Mouse (Mus musculus) thymus, adult 2 months (tissue): Measurements from ENCODE around the gene Rbfox3.
A peak's percentile ranks its signal among the peaks of the same experiment; 100 is the strongest.

Source experiments
- CTCF ChIP-seq: fragments of 200-500 bp; IDR thresholded peaks from 2 replicates; pipeline ENCODE4 v1.5.1; 2012; ENCODE audit warnings: mild to moderate bottlenecking, control low read depth, low read length, moderate library complexity, borderline replicate concordance; ENCODE audit not compliant: control insufficient read depth, poor library complexity, insufficient read depth; ENCODE audit errors: extremely low read depth
- POLR2A ChIP-seq: fragments of 200-500 bp; IDR thresholded peaks from 2 replicates; pipeline ENCODE4 v1.6.1; 2012; ENCODE audit warnings: mild to moderate bottlenecking, low read length, control low read depth, moderate library complexity; ENCODE audit not compliant: control insufficient read depth, poor library complexity, insufficient read depth; ENCODE audit errors: extremely low read depth

DNA sequence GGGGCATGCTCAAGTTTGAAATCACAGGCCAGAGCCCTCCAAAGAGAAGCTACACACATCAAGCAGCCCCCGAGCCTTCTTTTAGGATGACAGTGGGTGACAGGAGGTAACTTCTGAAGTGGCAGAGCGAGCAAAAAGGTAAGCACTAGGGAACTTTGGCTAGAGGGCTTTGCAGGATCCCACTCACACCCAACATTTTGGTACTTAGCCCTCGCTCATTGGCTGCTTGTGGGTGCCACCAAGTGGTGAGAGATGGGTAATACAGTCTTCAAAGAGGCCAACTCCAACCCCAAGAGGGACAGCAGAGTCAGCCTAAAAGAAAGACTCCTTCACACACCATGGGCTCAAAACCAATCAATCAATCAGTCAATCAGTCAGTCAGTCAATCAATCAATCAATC lies 168.6 kb downstream of the Rbfox3 start:
- TF ChIP-seq CTCF (peak; percentile 12; the same call in 1 of the 2 replicates), POLR2A (no peak)
